Mouse (Mus musculus) MEL (cell line): ENCODE measurements around the gene Tnfsf4. TPM values are rescaled to one million over a fixed set of nuclear protein-coding genes. Genes with fewer than 3 reads are reported as not detected.

Experiments used
- DNase-seq: peaks from one replicate; pipeline ENCODE4 v3.0.0; 2011; ENCODE audit warnings: low read depth, low spot score
- H3K27ac ChIP-seq: 2 replicates; pipeline ENCODE4 v1.5.1; 2012; ENCODE audit warnings: low read depth, mild to moderate bottlenecking, control low read depth, low read length, moderate library complexity; ENCODE audit not compliant: control insufficient read depth
- H3K27me3 ChIP-seq, 2 experiments: fragments of 150-350 bp in 1 of 2; sonication (generic) in 1 of 2; 2 replicates each; pipeline ENCODE4 v1.6.1; 2012; ENCODE audit warnings: low read length in 2 of 2, mild to moderate bottlenecking in 2 of 2, improper control_type of control experiment in 1 of 2, moderate library complexity in 1 of 2; ENCODE audit not compliant: insufficient read depth in 2 of 2, control insufficient read depth in 1 of 2
- H3K36me3 ChIP-seq, 2 experiments: 2 replicates each; pipeline ENCODE4 v1.6.1; 2012 to 2014; ENCODE audit warnings: low read length in 2 of 2, improper control_type of control experiment in 1 of 2, inconsistent platforms in 1 of 2, mild to moderate bottlenecking in 1 of 2; ENCODE audit not compliant: insufficient read depth in 2 of 2, control insufficient read depth in 1 of 2
- H3K4me1 ChIP-seq, 2 experiments: fragments of 150-350 bp in 1 of 2; sonication (generic) in 1 of 2; 2 replicates each; pipeline ENCODE4 v1.6.1; 2012; ENCODE audit warnings: low read length in 2 of 2, improper control_type of control experiment in 1 of 2, mild to moderate bottlenecking in 1 of 2; ENCODE audit not compliant: insufficient read depth in 2 of 2, control insufficient read depth in 1 of 2
- H3K4me3 ChIP-seq, 2 experiments: fragments of 150-350 bp in 1 of 2; sonication (generic) in 1 of 2; 2 replicates each; pipeline ENCODE4 v1.5.1; 2012; ENCODE audit warnings: low read depth in 2 of 2, low read length in 2 of 2, mild to moderate bottlenecking in 2 of 2, moderate library complexity in 2 of 2, control low read depth in 1 of 2, improper control_type of control experiment in 1 of 2; ENCODE audit not compliant: control insufficient read depth in 1 of 2, insufficient read depth in 1 of 2
- H3K79me2 ChIP-seq: 2 replicates; pipeline ENCODE4 v1.6.1; 2012; ENCODE audit warnings: mild to moderate bottlenecking, low read length, moderate library complexity; ENCODE audit not compliant: control insufficient read depth, poor library complexity, insufficient read depth
- H3K9ac ChIP-seq: 2 replicates; pipeline ENCODE4 v1.6.1; 2012; ENCODE audit warnings: low read depth, mild to moderate bottlenecking, control low read depth, low read length, moderate library complexity; ENCODE audit not compliant: control insufficient read depth, poor library complexity, severe bottlenecking
- H3K9me3 ChIP-seq: fragments of 150-350 bp; sonication (generic); replicated peaks from 2 replicates; pipeline ENCODE4 v1.6.1; 2012; ENCODE audit warnings: mild to moderate bottlenecking, low read length, improper control_type of control experiment, moderate library complexity; ENCODE audit not compliant: insufficient read depth
- CHD2 ChIP-seq: IDR thresholded peaks from 2 replicates; pipeline ENCODE4 v1.6.1; 2011; ENCODE audit warnings: low read length, improper control_type of control experiment
- CTCF ChIP-seq, 3 experiments: IDR thresholded peaks in 2 of 3; conservative IDR thresholded peaks in 1 of 3; 2 replicates each; pipeline ENCODE4 v1.5.1; 2011 to 2012; ENCODE audit warnings: low read length in 3 of 3, low read depth in 2 of 3, mild to moderate bottlenecking in 2 of 3, improper control_type of control experiment in 1 of 3, inconsistent platforms in 1 of 3, mixed read lengths in 1 of 3, moderate library complexity in 1 of 3; ENCODE audit not compliant: control insufficient read depth in 1 of 3, insufficient read depth in 1 of 3, poor library complexity in 1 of 3, severe bottlenecking in 1 of 3
- EP300 ChIP-seq, 2 experiments: IDR thresholded peaks; 2 replicates each; pipeline ENCODE4 v1.6.1; 2011; ENCODE audit warnings: improper control_type of control experiment in 2 of 2, low read length in 2 of 2, low read depth in 1 of 2, mild to moderate bottlenecking in 1 of 2
- GABPA ChIP-seq: IDR thresholded peaks from 2 replicates; pipeline ENCODE4 v1.6.1; 2012; ENCODE audit warnings: low read depth, mild to moderate bottlenecking, inconsistent platforms, low read length, improper control_type of control experiment, moderate library complexity
- JUND ChIP-seq: IDR thresholded peaks from 2 replicates; pipeline ENCODE4 v1.6.1; 2011; ENCODE audit warnings: low read depth, mild to moderate bottlenecking, improper control_type of control experiment, low read length
- MAX ChIP-seq: IDR thresholded peaks from 2 replicates; pipeline ENCODE4 v1.6.1; 2011; ENCODE audit warnings: low read length, improper control_type of control experiment
- MAZ ChIP-seq: IDR thresholded peaks from 2 replicates; pipeline ENCODE4 v1.6.1; 2012; ENCODE audit warnings: low read depth, mild to moderate bottlenecking, inconsistent platforms, low read length, improper control_type of control experiment
- MEF2A ChIP-seq: IDR thresholded peaks from 2 replicates; pipeline ENCODE4 v1.6.1; 2014; ENCODE audit warnings: low read depth, mild to moderate bottlenecking, inconsistent platforms, low read length, improper control_type of control experiment; ENCODE audit not compliant: poor library complexity, insufficient replicate concordance, severe bottlenecking; ENCODE audit errors: extremely low read depth
- MXI1 ChIP-seq: IDR thresholded peaks from 2 replicates; pipeline ENCODE4 v1.6.1; 2011; ENCODE audit warnings: mild to moderate bottlenecking, low read depth, low read length, improper control_type of control experiment
- NELFE ChIP-seq: IDR thresholded peaks from 2 replicates; pipeline ENCODE4 v1.6.1; 2011; ENCODE audit warnings: low read depth, low read length, improper control_type of control experiment
- NRF1 ChIP-seq: IDR thresholded peaks from 2 replicates; pipeline ENCODE4 v1.6.1; 2014; ENCODE audit warnings: low read depth, mild to moderate bottlenecking, inconsistent platforms, low read length, improper control_type of control experiment, moderate library complexity; ENCODE audit not compliant: poor library complexity, insufficient read depth, severe bottlenecking
- POLR2A ChIP-seq, 2 experiments: IDR thresholded peaks; 2 replicates each; pipeline ENCODE4 v1.6.1; 2011 to 2012; ENCODE audit warnings: low read length in 2 of 2, mild to moderate bottlenecking in 2 of 2, control low read depth in 1 of 2, improper control_type of control experiment in 1 of 2, low read depth in 1 of 2, moderate library complexity in 1 of 2; ENCODE audit not compliant: control insufficient read depth in 1 of 2, insufficient read depth in 1 of 2, poor library complexity in 1 of 2
- POLR2AphosphoS2 ChIP-seq: IDR thresholded peaks from 2 replicates; pipeline ENCODE4 v1.6.1; 2011; ENCODE audit warnings: low read length, improper control_type of control experiment
- POLR2AphosphoS5 ChIP-seq: IDR thresholded peaks from 2 replicates; pipeline ENCODE4 v1.6.1; 2012; ENCODE audit warnings: low read depth, borderline replicate concordance, mild to moderate bottlenecking, inconsistent platforms, low read length, moderate library complexity, mixed read lengths
- RAD21 ChIP-seq: IDR thresholded peaks from 2 replicates; pipeline ENCODE4 v1.6.1; 2011; ENCODE audit warnings: mild to moderate bottlenecking, low read depth, low read length, improper control_type of control experiment
- SMC3 ChIP-seq: IDR thresholded peaks from 2 replicates; pipeline ENCODE4 v1.6.1; 2011; ENCODE audit warnings: low read depth, low read length, improper control_type of control experiment
- TCF12 ChIP-seq: IDR thresholded peaks from 2 replicates; pipeline ENCODE4 v1.6.1; 2014; ENCODE audit warnings: low read depth, mild to moderate bottlenecking, inconsistent platforms, low read length, improper control_type of control experiment, moderate library complexity
- UBTF ChIP-seq: IDR thresholded peaks from 2 replicates; pipeline ENCODE4 v1.6.1; 2012; ENCODE audit warnings: low read depth, mild to moderate bottlenecking, inconsistent platforms, low read length, improper control_type of control experiment, moderate library complexity, borderline replicate concordance; ENCODE audit not compliant: insufficient read depth
- USF1 ChIP-seq: IDR thresholded peaks from 2 replicates; pipeline ENCODE4 v1.6.1; 2014; ENCODE audit warnings: low read depth, mild to moderate bottlenecking, inconsistent platforms, low read length, improper control_type of control experiment, moderate library complexity
- ZC3H11A ChIP-seq: IDR thresholded peaks from 2 replicates; pipeline ENCODE4 v1.6.1; 2012; ENCODE audit warnings: low read depth, mild to moderate bottlenecking, inconsistent platforms, low read length, improper control_type of control experiment
- ZMIZ1 ChIP-seq: IDR thresholded peaks from 2 replicates; pipeline ENCODE4 v1.6.1; 2012; ENCODE audit warnings: low read depth, mild to moderate bottlenecking, inconsistent platforms, low read length, improper control_type of control experiment, moderate library complexity
- polyA plus RNA-seq, 2 experiments: library from polyadenylated mRNA; stranded (reverse) in 1 of 2; unstranded in 1 of 2; fragments of >175 nt in 1 of 2; fragments of >200 nt in 1 of 2; gene quantifications; 2 replicates each; pipeline versions ENCODE4 v1.2.1 to v1.2.4; 2012; ENCODE audit warnings: low replicate concordance in 2 of 2, low read depth in 1 of 2; ENCODE audit not compliant: insufficient read length in 2 of 2, insufficient read depth in 1 of 2, missing spikeins in 1 of 2
- total RNA-seq: library from RNA; depleted of rRNA; stranded (reverse); fragments of 300-350 nt; gene quantifications from 2 replicates; pipeline ENCODE4 v1.2.3, GENCODE M21; 2012

Tnfsf4 gene
- total and polyA plus RNA-seq, 3 experiments, result not detected

- no peaks in the 10 kb centered on the region for H3K36me3 ChIP-seq
- DNase-seq, result no peak
- no peaks in the 10 kb centered on the region for H3K79me2 ChIP-seq
- no peaks in the 10 kb centered on the region for H3K9me3 ChIP-seq
- no peak overlapping the region for H3K27ac ChIP-seq
- no peaks in the 10 kb centered on the region; a peak in 2 of 4 replicates for H3K27me3 ChIP-seq
- H3K4me3 ChIP-seq, result no peak overlapping the region
- H3K4me1 ChIP-seq, result no peaks in the 10 kb centered on the region
- no peak for TF ChIP-seq MAZ
- no peak for TF ChIP-seq EP300 (IDR thresholded peaks at IDR 0.05; ENCODE audit: low read depth in 1 of 2, low read length in 2 of 2)
- TF ChIP-seq SMC3, result no peak
- TF ChIP-seq CTCF (IDR thresholded peaks at IDR 0.05 in 2 of 3, conservative IDR thresholded peaks at IDR 0.05 in 1 of 3; ENCODE audit: control insufficient read depth in 1 of 3, insufficient read depth in 1 of 3, low read depth in 2 of 3, low read length in 3 of 3, poor library complexity in 1 of 3, severe bottlenecking in 1 of 3), result no peak
- no peak for TF ChIP-seq NELFE
- no peak for TF ChIP-seq UBTF
- TF ChIP-seq MAX, result no peak
- no peak for TF ChIP-seq POLR2A (IDR thresholded peaks at IDR 0.05; ENCODE audit: control insufficient read depth in 1 of 2, insufficient read depth in 1 of 2, low read depth in 1 of 2, low read length in 2 of 2, poor library complexity in 1 of 2)
- TF ChIP-seq JUND, result no peak
- TF ChIP-seq USF1, result no peak
- TF ChIP-seq ZMIZ1, result no peak
- TF ChIP-seq ZC3H11A, result no peak
- TF ChIP-seq MEF2A, result no peak
- no peak for TF ChIP-seq POLR2AphosphoS5
- no peak for TF ChIP-seq TCF12
- no peak for TF ChIP-seq NRF1
- TF ChIP-seq MXI1, result no peak
- no peak for TF ChIP-seq POLR2AphosphoS2
- TF ChIP-seq CHD2, result no peak
- no peak overlapping the region for H3K9ac ChIP-seq
These were observed 14.8 kb upstream of the Tnfsf4 start for GRCm38 (mm10) chr1:161380425-161380780.

DNA sequence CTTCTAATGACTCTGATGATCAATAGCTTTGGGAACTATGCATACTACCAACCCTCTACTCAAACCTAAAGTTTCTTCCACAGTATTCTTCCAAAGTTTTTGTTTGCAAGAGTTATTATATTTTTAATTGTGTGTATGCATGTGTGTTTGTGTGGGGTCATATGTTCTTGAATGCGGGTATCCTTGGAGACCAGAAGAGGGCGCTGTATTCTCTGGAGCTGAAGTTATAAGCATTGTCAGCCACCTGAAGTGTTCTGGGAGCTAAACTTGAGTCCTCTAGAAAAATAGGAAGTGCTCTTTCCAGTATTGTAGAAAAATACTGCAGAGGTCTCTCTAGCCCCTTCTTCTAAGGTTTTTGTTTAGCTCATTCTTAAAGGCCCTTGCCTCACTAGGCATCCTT, 5.1 kb upstream of the Tnfsf4 start:
- Histone ChIP-seq H3K4me1 (no peaks in the 10 kb centered on the region), H3K4me3 (no peak overlapping the region), H3K9ac (no peak overlapping the region), H3K27me3 (no peaks in the 10 kb centered on the region; a peak in 1 of 4 replicates), H3K79me2 (no peaks in the 10 kb centered on the region), H3K36me3 (no peaks in the 10 kb centered on the region), H3K9me3 (no peaks in the 10 kb centered on the region), H3K27ac (no peak overlapping the region)
- DNase-seq, result peak; percentile 39
- TF ChIP-seq SMC3 (peak; percentile 31; the same call in 1 of the 2 replicates), CTCF (IDR thresholded peaks at IDR 0.05 in 2 of 3, conservative IDR thresholded peaks at IDR 0.05 in 1 of 3; ENCODE audit: control insufficient read depth in 1 of 3, insufficient read depth in 1 of 3, low read depth in 2 of 3, low read length in 3 of 3, poor library complexity in 1 of 3, severe bottlenecking in 1 of 3) (peak in 2 of 3 experiments; percentile 24 to 26; a peak in 1 of 6 replicates), RAD21 (peak; percentile 15), GABPA (no peak), MXI1 (no peak), USF1 (no peak), EP300 (IDR thresholded peaks at IDR 0.05; ENCODE audit: low read depth in 1 of 2, low read length in 2 of 2) (no peak)
